Mouse (Mus musculus): ENCODE measurements around the gene Cherp.

The Cherp gene

GRCm38 (mm10) chr8:72485456-72486199 lies 10.6 kb upstream of the Cherp start:
- ATAC-seq (ENCODE audit: insufficient number of reproducible peaks, low FRiP score, low TSS enrichment): no peak

- ATAC-seq (ENCODE audit: insufficient number of reproducible peaks, low FRiP score, low TSS enrichment): no peak
These were observed 4.3 kb downstream of the Cherp start for GRCm38 (mm10) chr8:72470684-72471083.

- ATAC-seq (ENCODE audit: insufficient number of reproducible peaks, low FRiP score, low TSS enrichment): no peak
These were observed 5.0 kb downstream of the Cherp start for GRCm38 (mm10) chr8:72469984-72470383.

GRCm38 (mm10) chr8:72469243-72469642 lies 5.8 kb downstream of the Cherp start:
- no peak for ATAC-seq (ENCODE audit: insufficient number of reproducible peaks, low FRiP score, low TSS enrichment)

GRCm38 (mm10) chr8:72464211-72464610 lies 10.8 kb downstream of the Cherp start:
- no peak for ATAC-seq (ENCODE audit: insufficient number of reproducible peaks, low FRiP score, low TSS enrichment)

- no peak for ATAC-seq (ENCODE audit: insufficient number of reproducible peaks, low FRiP score, low TSS enrichment)
These were observed 15.0 kb downstream of the Cherp start for GRCm38 (mm10) chr8:72459881-72460533.

- no peak for ATAC-seq (ENCODE audit: insufficient number of reproducible peaks, low FRiP score, low TSS enrichment)
These were observed 16.6 kb downstream of the Cherp start for GRCm38 (mm10) chr8:72458457-72458856.

GRCm38 (mm10) chr8:72457806-72458205 lies 17.2 kb downstream of the Cherp start:
- ATAC-seq (ENCODE audit: insufficient number of reproducible peaks, low FRiP score, low TSS enrichment): no peak

GRCm38 (mm10) chr8:72455317-72455716 lies 19.7 kb downstream of the Cherp start:
- ATAC-seq (ENCODE audit: insufficient number of reproducible peaks, low FRiP score, low TSS enrichment): no peak

GRCm38 (mm10) chr8:72453904-72454303 lies 21.1 kb downstream of the Cherp start:
- ATAC-seq (ENCODE audit: insufficient number of reproducible peaks, low FRiP score, low TSS enrichment): no peak

GRCm38 (mm10) chr8:72451516-72451915 lies 23.5 kb downstream of the Cherp start:
- no peak for ATAC-seq (ENCODE audit: insufficient number of reproducible peaks, low FRiP score, low TSS enrichment)

GRCm38 (mm10) chr8:72445071-72445470 lies 30.0 kb downstream of the Cherp start:
- no peak for ATAC-seq (ENCODE audit: insufficient number of reproducible peaks, low FRiP score, low TSS enrichment)

GRCm38 (mm10) chr8:72443994-72444350 lies 31.1 kb downstream of the Cherp start:
- no peak for ATAC-seq (ENCODE audit: insufficient number of reproducible peaks, low FRiP score, low TSS enrichment)

GRCm38 (mm10) chr8:72443338-72443993 lies 31.6 kb downstream of the Cherp start, which contains the start of the genes Calr3 and 1700030K09Rik:
TSS of gene Calr3 (minus strand) at chr8:72443870.
TSS of gene 1700030K09Rik (plus strand) at chr8:72443880.
- peak; percentile 100 for ATAC-seq (ENCODE audit: insufficient number of reproducible peaks, low FRiP score, low TSS enrichment)

GRCm38 (mm10) chr8:72438248-72439015 lies 36.6 kb downstream of the Cherp start:
- ATAC-seq (ENCODE audit: insufficient number of reproducible peaks, low FRiP score, low TSS enrichment): no peak

- no peak for ATAC-seq (ENCODE audit: insufficient number of reproducible peaks, low FRiP score, low TSS enrichment)
These were observed 40.1 kb downstream of the Cherp start for GRCm38 (mm10) chr8:72434952-72435351.

- ATAC-seq (ENCODE audit: insufficient number of reproducible peaks, low FRiP score, low TSS enrichment): no peak
These were observed 45.4 kb downstream of the Cherp start for GRCm38 (mm10) chr8:72429676-72430075.

- ATAC-seq (ENCODE audit: insufficient number of reproducible peaks, low FRiP score, low TSS enrichment): no peak
These were observed 52.1 kb downstream of the Cherp start for GRCm38 (mm10) chr8:72422926-72423325.

- ATAC-seq (ENCODE audit: insufficient number of reproducible peaks, low FRiP score, low TSS enrichment): peak; percentile 92
These were observed 53.4 kb downstream of the Cherp start, which contains the start of gene Eps15l1 for GRCm38 (mm10) chr8:72421362-72422335. TSS of gene Eps15l1 (minus strand) at chr8:72421460.

Measured in cerebellum, adult (tissue).